Mouse (Mus musculus): ENCODE data around the gene Prrg2.

- TF ChIP-seq CTCF (IDR thresholded peaks at IDR 0.05; ENCODE audit: borderline replicate concordance, control insufficient read depth, extremely low read depth, insufficient read depth, low read length, poor library complexity) (no peak), POLR2A (IDR thresholded peaks at IDR 0.05; ENCODE audit: control insufficient read depth, extremely low read depth, insufficient read depth, low read length, poor library complexity) (no peak)
Observed at GRCm38 (mm10) chr7:45051601-45051974, 10.9 kb downstream of the Prrg2 start.

Data from thymus, adult 2 months (tissue).